Mouse (Mus musculus): ENCODE measurements at regions not wholly inside any gene's neighbourhood (a gene's known extent, or its start where the extent isn't known, plus 50 kb on each side); places are given as distances from the start of the nearest gene placed in this dataset.

- no peak for DNase-seq (ENCODE audit: low spot score)
Measured at GRCm38 (mm10) chr16:86524135-86524534, 622.5 kb upstream of the Adamts5 start.

GRCm38 (mm10) chr16:86516935-86517334 is 615.3 kb upstream of the Adamts5 start:
- DNase-seq (ENCODE audit: low spot score), result no peak

- DNase-seq (ENCODE audit: low spot score), result peak; percentile 87
Measured at GRCm38 (mm10) chr16:86516144-86516543, 614.5 kb upstream of the Adamts5 start.

- no peak for DNase-seq (ENCODE audit: low spot score)
Measured at GRCm38 (mm10) chr16:86501074-86501952, 599.7 kb upstream of the Adamts5 start.

- no peak for DNase-seq (ENCODE audit: low spot score)
Measured at GRCm38 (mm10) chr16:86475145-86475544, 573.5 kb upstream of the Adamts5 start.

GRCm38 (mm10) chr16:86473059-86473740 is 571.6 kb upstream of the Adamts5 start:
- DNase-seq (ENCODE audit: low spot score), result peak; percentile 12

GRCm38 (mm10) chr16:86461073-86461472 is 559.4 kb upstream of the Adamts5 start:
- DNase-seq (ENCODE audit: low spot score), result no peak

- DNase-seq (ENCODE audit: low spot score), result peak; percentile 6
Measured at GRCm38 (mm10) chr16:86456649-86457048, 555.0 kb upstream of the Adamts5 start.

- DNase-seq (ENCODE audit: low spot score), result no peak
Measured at GRCm38 (mm10) chr16:86454810-86455209, 553.2 kb upstream of the Adamts5 start.

- DNase-seq (ENCODE audit: low spot score), result no peak
Measured at GRCm38 (mm10) chr16:86454031-86454430, 552.4 kb upstream of the Adamts5 start.

GRCm38 (mm10) chr16:86448478-86449160 is 547.0 kb upstream of the Adamts5 start:
- no peak for DNase-seq (ENCODE audit: low spot score)

GRCm38 (mm10) chr16:86419458-86419857 is 517.8 kb upstream of the Adamts5 start:
- peak; percentile 83 for DNase-seq (ENCODE audit: low spot score)

GRCm38 (mm10) chr16:86404309-86404708 is 502.7 kb upstream of the Adamts5 start:
- no peak for DNase-seq (ENCODE audit: low spot score)

GRCm38 (mm10) chr16:86401381-86401780 is 499.8 kb upstream of the Adamts5 start:
- DNase-seq (ENCODE audit: low spot score), result no peak

GRCm38 (mm10) chr16:86399288-86399687 is 497.7 kb upstream of the Adamts5 start:
- no peak for DNase-seq (ENCODE audit: low spot score)

- DNase-seq (ENCODE audit: low spot score), result no peak
Measured at GRCm38 (mm10) chr16:86397521-86397920, 495.9 kb upstream of the Adamts5 start.

GRCm38 (mm10) chr16:86389063-86389723 is 487.6 kb upstream of the Adamts5 start:
- DNase-seq (ENCODE audit: low spot score), result no peak

GRCm38 (mm10) chr16:86388128-86388527 is 486.5 kb upstream of the Adamts5 start:
- no peak for DNase-seq (ENCODE audit: low spot score)

- DNase-seq (ENCODE audit: low spot score), result no peak
Measured at GRCm38 (mm10) chr16:86377991-86378390, 476.4 kb upstream of the Adamts5 start.

- DNase-seq (ENCODE audit: low spot score), result no peak
Measured at GRCm38 (mm10) chr16:86371652-86372051, 470.0 kb upstream of the Adamts5 start.

GRCm38 (mm10) chr16:86368449-86368848 is 466.8 kb upstream of the Adamts5 start:
- DNase-seq (ENCODE audit: low spot score), result no peak

GRCm38 (mm10) chr16:86366197-86366596 is 464.6 kb upstream of the Adamts5 start:
- DNase-seq (ENCODE audit: low spot score), result no peak

Measured in retina, embryonic 14.5 days (tissue).